Mouse (Mus musculus) spleen, adult 2 months (tissue): ENCODE measurements around the gene Tmem144. TPM values are rescaled to one million over a fixed set of nuclear protein-coding genes. Genes with fewer than 3 reads are reported as not detected.
A peak's percentile ranks its signal among the peaks of the same experiment; 100 is the strongest.

Source experiments
- DNase-seq, 2 experiments: peaks; one replicate each; pipeline versions ENCODE4 v3.0.0 to v3.0.0-alpha.2; 2012 to 2021; ENCODE audit warnings: low spot score in 2 of 2, low read depth in 1 of 2
- H3K27ac ChIP-seq: fragments of 200-500 bp; 2 replicates; pipeline ENCODE4 v1.5.1; 2012; ENCODE audit warnings: low read length, inconsistent platforms; ENCODE audit not compliant: insufficient read depth
- H3K27me3 ChIP-seq: fragments of 200-500 bp; 2 replicates; pipeline ENCODE4 v1.6.1; 2012; ENCODE audit warnings: mild to moderate bottlenecking, moderate library complexity, low read length, inconsistent platforms; ENCODE audit not compliant: control insufficient read depth, insufficient read depth
- H3K36me3 ChIP-seq: fragments of 200-500 bp; 2 replicates; pipeline ENCODE4 v1.6.1; 2012; ENCODE audit warnings: mild to moderate bottlenecking, low read length, inconsistent platforms; ENCODE audit not compliant: control insufficient read depth, insufficient read depth
- H3K4me1 ChIP-seq: fragments of 200-500 bp; 2 replicates; pipeline ENCODE4 v1.6.1; 2011; ENCODE audit warnings: inconsistent platforms; ENCODE audit not compliant: control insufficient read depth, insufficient read depth, insufficient read length
- H3K4me3 ChIP-seq: fragments of 200-500 bp; 2 replicates; pipeline ENCODE4 v1.5.1; 2011; ENCODE audit warnings: mild to moderate bottlenecking, inconsistent platforms; ENCODE audit not compliant: insufficient read depth, insufficient read length; ENCODE audit errors: extremely low read depth
- CTCF ChIP-seq: fragments of 200-500 bp; IDR thresholded peaks from 2 replicates; pipeline ENCODE4 v1.5.1; 2011; ENCODE audit warnings: mild to moderate bottlenecking, inconsistent platforms; ENCODE audit not compliant: insufficient read depth, insufficient read length, insufficient replicate concordance; ENCODE audit errors: extremely low read depth
- POLR2A ChIP-seq: fragments of 200-500 bp; IDR thresholded peaks from 2 replicates; pipeline ENCODE4 v1.6.1; 2011; ENCODE audit warnings: low read depth, low read length, inconsistent platforms
- WGBS: fragments of 180-500 bp; shearing (Covaris S2); methylation state at CpG from one replicate; pipeline ENCODE4 v1.1.7; 2018; 5-methylcytosine and 5-hydroxymethylcytosine counted together
- polyA plus RNA-seq: library from polyadenylated mRNA; depleted of rRNA; stranded (reverse); fragments of >200 nt; gene quantifications from 2 replicates; pipeline ENCODE4 v1.2.3, GENCODE M21; 2012

Gene Tmem144
- polyA plus RNA-seq, 1 experiment: 0.15 TPM

DNA sequence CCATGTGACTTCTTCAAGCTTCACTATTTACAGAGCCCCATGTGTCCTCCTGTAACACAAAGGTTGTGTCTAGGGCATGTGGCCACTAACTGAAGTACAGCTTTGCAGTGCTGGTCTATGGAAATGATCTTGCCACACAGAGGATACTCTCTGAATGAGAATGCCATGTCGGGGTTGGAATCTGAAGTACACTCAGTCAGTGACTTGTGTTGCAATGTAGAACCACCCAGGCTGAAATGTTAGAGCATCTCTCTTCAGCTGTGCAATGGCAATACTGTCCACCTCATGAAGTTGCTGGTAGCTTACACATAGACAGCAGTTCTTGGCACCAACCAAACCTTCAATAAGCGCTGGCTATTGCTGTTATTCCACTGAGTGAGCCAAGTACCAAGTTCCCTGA lies 35.4 kb upstream of the Tmem144 start:
- WGBS: 80% methylated on average over 2 of the region's 2 CpGs
- no peak overlapping the region for H3K27ac ChIP-seq
- TF ChIP-seq POLR2A (no peak), CTCF (no peak)
- DNase-seq: no peak
- no peaks in the 10 kb centered on the region for H3K36me3 ChIP-seq
- H3K4me3 ChIP-seq: no peak overlapping the region
- no peaks in the 10 kb centered on the region; the same call in 1 of the 2 replicates for H3K4me1 ChIP-seq
- no peaks in the 10 kb centered on the region for H3K27me3 ChIP-seq

DNA sequence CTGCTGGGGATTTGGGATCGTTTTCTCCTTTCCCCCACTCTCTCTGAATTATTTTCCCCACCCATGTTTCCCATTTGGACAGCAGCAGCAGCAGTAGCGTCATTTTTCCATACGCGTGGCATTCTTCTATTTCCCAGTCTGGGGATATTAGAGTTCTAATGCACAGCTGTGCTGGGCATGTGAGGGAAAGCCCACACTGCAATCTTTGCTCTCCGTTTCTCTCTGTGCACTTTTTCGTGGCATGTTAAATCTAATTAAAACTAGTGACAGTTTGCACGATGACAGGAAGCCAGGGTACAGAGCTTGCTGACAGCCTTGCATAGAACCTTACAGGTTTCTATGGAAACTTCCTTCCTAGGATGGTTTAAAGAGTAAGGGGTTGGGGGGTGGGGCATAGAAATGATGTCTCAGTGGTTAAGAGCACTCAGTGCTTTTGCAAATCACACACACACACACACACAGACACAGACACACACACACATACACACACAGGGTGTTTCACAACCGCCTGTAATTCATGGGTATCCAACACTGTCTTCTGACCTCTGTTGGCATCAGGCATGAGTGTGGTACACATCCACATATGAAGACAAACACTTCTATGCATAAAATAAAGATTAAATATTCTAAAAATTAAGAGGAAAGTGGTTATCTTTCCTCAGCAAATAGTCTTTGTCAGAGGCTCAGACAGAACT lies 34.7 kb upstream of the Tmem144 start:
- Histone ChIP-seq H3K27ac (no peak overlapping the region), H3K36me3 (no peaks in the 10 kb centered on the region), H3K4me3 (peak overlapping the region; percentile 26; the same call in 1 of the 2 replicates), H3K27me3 (no peaks in the 10 kb centered on the region), H3K4me1 (no peaks in the 10 kb centered on the region; the same call in 1 of the 2 replicates)
- 58% methylated on average over 8 of the region's 8 CpGs for WGBS
- DNase-seq: no peak
- no peak for TF ChIP-seq POLR2A

DNA sequence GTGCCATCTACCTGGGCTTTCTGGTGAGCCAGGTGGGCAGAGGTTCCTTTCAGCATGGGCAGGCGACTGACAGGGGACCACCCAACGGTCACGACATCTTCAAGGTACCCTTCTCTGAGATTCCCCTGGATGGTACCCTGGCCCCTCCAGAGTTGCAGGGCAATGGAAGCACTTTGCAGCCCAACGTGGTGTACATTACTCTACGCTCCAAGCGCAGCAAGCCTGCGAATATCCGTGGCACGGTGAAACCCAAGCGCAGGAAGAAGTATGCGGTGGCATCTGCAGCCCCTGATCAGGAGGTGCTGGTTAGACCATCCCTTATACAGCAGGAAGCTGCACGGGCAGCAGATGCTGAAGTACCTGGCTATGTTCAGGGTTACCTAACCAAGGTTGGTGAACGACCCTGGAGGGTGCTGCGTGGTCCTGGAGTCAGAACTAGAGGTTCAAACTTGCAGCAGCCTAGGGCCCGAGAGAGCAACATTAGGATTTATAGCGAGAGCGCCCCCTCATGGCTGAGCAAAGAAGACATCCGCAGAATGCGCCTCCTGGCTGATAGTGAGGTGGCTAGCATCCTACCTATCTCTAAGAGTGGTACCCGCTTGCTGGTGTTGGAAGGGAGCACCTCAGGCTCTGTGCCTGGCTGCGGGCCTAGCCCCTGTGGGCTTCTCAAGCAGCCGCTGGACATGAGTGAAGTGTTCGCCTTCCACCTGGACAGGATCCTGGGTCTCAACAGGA lies 34.0 kb upstream of the Tmem144 start:
- WGBS: 50% methylated on average over 23 of the region's 23 CpGs
- no peaks in the 10 kb centered on the region for H3K27me3 ChIP-seq
- H3K36me3 ChIP-seq: no peaks in the 10 kb centered on the region
- TF ChIP-seq CTCF (peak; percentile 26; the same call in 1 of the 2 replicates), POLR2A (no peak)
- no peak for DNase-seq
- no peaks in the 10 kb centered on the region; the same call in 1 of the 2 replicates for H3K4me1 ChIP-seq
- peak overlapping the region; percentile 52 for H3K4me3 ChIP-seq
- H3K27ac ChIP-seq: peak overlapping the region; percentile 43; the same call in 1 of the 2 replicates

DNA sequence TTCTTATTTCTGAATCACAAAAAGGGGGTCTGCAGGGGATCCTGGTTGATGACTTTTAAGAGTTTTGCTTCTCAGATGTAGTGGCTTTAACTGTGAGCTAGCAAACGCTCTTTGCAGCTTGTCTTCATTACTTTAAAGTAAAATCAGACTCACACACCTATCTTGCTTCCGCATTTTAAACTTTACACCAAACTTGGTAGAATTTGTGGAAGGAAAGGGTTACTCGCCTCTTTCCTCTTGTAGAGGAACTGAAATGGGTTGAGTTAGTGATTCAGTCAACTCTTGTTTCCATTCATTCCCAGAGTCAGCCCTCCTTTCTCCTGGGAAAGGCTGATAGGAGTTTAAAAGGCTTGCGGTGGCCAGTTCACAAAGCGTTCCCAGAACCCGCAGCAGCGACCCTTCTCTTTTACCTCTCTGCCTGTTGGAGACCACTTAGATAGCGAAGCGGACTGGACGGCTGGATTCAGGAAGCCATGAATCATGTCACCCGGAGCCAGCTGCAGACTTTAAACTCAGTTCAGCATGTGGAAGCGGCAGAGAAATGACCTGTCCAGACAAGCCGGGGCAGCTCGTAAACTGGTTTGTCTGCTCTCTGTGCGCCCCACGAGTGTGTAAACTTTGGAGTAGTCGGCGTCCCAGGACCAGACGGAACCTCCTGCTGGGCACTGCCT lies 33.2 kb upstream of the Tmem144 start:
- no peak for DNase-seq
- no peaks in the 10 kb centered on the region for H3K36me3 ChIP-seq
- no peaks in the 10 kb centered on the region; the same call in 1 of the 2 replicates for H3K4me1 ChIP-seq
- H3K27ac ChIP-seq: peak overlapping the region; percentile 43; the same call in 1 of the 2 replicates
- no peaks in the 10 kb centered on the region for H3K27me3 ChIP-seq
- 5% methylated on average over 19 of the region's 19 CpGs for WGBS
- H3K4me3 ChIP-seq: peak overlapping the region; percentile 52; the same call in 1 of the 2 replicates
- TF ChIP-seq POLR2A (no peak), CTCF (no peak)

DNA sequence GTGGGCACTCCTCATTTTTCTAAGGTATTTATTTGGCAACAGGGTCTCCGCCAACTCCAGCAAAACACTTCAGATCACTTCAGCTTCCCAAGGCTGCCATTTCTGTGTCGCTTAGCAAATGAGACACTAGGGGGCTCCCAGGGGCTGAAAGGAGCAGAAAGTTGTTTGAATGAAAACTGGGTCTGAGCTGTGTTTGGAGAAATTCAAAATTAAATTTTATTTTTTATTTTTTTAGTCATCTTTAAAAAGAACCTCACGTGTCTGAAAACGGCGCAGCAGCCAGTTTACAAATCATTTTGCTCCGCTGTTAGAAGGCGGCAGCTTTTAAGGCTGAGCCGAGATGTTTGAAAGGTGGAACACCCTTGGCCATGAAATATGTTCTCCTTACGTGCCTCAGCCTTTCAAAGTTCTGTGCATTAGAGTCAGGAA lies 32.2 kb upstream of the Tmem144 start:
- TF ChIP-seq CTCF (peak; percentile 22; the same call in 1 of the 2 replicates), POLR2A (no peak)
- no peaks in the 10 kb centered on the region for H3K36me3 ChIP-seq
- peak in 1 of 2 experiments; percentile 23 for DNase-seq
- no peaks in the 10 kb centered on the region for H3K27me3 ChIP-seq
- WGBS: 11% methylated on average over 9 of the region's 9 CpGs
- no peak overlapping the region for H3K27ac ChIP-seq
- H3K4me1 ChIP-seq: no peaks in the 10 kb centered on the region; the same call in 1 of the 2 replicates
- no peak overlapping the region for H3K4me3 ChIP-seq

DNA sequence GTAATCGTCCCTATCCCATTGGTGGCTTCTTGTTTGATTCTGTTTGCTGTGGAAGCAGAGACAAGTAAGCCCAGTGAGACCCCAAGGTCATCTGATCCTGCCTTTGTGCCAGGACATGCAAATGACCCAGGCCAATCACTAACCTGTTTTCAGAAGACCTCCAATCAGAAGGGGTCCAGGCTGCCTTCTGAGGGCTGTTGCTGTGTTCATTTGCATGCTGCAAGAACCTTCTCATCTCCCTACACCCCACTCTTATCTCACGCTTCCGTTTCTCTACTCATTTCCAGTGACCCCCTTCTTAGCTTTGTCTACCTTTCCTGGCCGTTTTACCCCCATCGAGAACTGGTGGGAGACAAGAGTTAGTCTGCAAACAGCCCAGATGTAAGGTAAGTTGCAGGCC lies 31.7 kb upstream of the Tmem144 start, which contains the start of gene Fam198b:
Gene Fam198b (plus strand): TSS at position 229 of the 400 bp plus-strand sequence.
- Histone ChIP-seq H3K27ac (no peak within 1 kb of the TSS), H3K4me1 (no peaks in the 10 kb centered on the region; the same call in 1 of the 2 replicates), H3K36me3 (no peaks in the 10 kb centered on the region), H3K4me3 (no peak within 1 kb of the TSS), H3K27me3 (no peaks in the 10 kb centered on the region)
- no peak for TF ChIP-seq CTCF
- no peak for TF ChIP-seq POLR2A
- 52% methylated on average over 5 of the region's 5 CpGs for WGBS
- DNase-seq: no peak
